Mouse (Mus musculus) lung, embryonic 15.5 days (tissue): ENCODE data around the gene Olfr224. TPM values are rescaled to one million over a fixed set of nuclear protein-coding genes. Genes with fewer than 3 reads are reported as not detected.

Source experiments
- polyA plus RNA-seq: library from polyadenylated mRNA; unstranded; fragments of >200 nt; fragmentation: Nextera tagmentation; extraction: Ambion mirVana; gene quantifications from 2 replicates; pipeline ENCODE4 v1.2.1, GENCODE M21; 2015

The Olfr224 gene
- polyA plus RNA-seq, 1 experiment from 2014 or later: not detected

Other genes starting within 250 kb of the Olfr224 start
- 29.8 and 32.3 TPM in 2 replicates for gene Zfp672, start 240.2 kb downstream of the Olfr224 start, polyA plus RNA-seq
- gene Sh3bp5l, start 239.8 kb downstream of the Olfr224 start, polyA plus RNA-seq: 32.3 and 38.3 TPM in 2 replicates
- 0.40 TPM in 1 of 2 replicates, not detected in the other for gene Lypd8, start 191.5 kb downstream of the Olfr224 start, polyA plus RNA-seq
- not detected in 2 replicates for gene 1810065E05Rik, start 149.4 kb downstream of the Olfr224 start, polyA plus RNA-seq
- not detected in 2 replicates for gene Gm12253, start 138.0 kb downstream of the Olfr224 start, polyA plus RNA-seq
- gene Lypd9, start 117.6 kb downstream of the Olfr224 start, polyA plus RNA-seq: not detected in 2 replicates
- gene Olfr30, start 108.3 kb downstream of the Olfr224 start, polyA plus RNA-seq: not detected in 2 replicates
- gene Olfr332, start 78.0 kb downstream of the Olfr224 start, polyA plus RNA-seq: not detected in 2 replicates
- gene Olfr331, start 68.0 kb downstream of the Olfr224 start, polyA plus RNA-seq: not detected in 2 replicates
- gene Olfr330, start 35.7 kb downstream of the Olfr224 start, polyA plus RNA-seq: not detected in 2 replicates
- not detected in 2 replicates for gene Olfr329-ps, start 24.1 kb downstream of the Olfr224 start, polyA plus RNA-seq
- gene Olfr328, start 14.9 kb downstream of the Olfr224 start, polyA plus RNA-seq: not detected in 2 replicates
- gene Olfr325, start 7.2 kb upstream of the Olfr224 start, polyA plus RNA-seq: not detected in 2 replicates
- gene Olfr324, start 24.6 kb upstream of the Olfr224 start, polyA plus RNA-seq: not detected in 2 replicates
- gene 2210407C18Rik, start 45.5 kb upstream of the Olfr224 start, polyA plus RNA-seq: not detected in 2 replicates
- gene Olfr323, start 59.9 kb upstream of the Olfr224 start, polyA plus RNA-seq: not detected in 2 replicates
- gene Trim58, start 69.9 kb upstream of the Olfr224 start, polyA plus RNA-seq: 0.11 and 0.16 TPM in 2 replicates
- not detected in 2 replicates for gene Olfr322, start 88.2 kb upstream of the Olfr224 start, polyA plus RNA-seq
- not detected in 2 replicates for gene Olfr320, start 110.5 kb upstream of the Olfr224 start, polyA plus RNA-seq
- not detected in 2 replicates for gene Olfr319, start 128.6 kb upstream of the Olfr224 start, polyA plus RNA-seq
- gene Olfr318, start 153.5 kb upstream of the Olfr224 start, polyA plus RNA-seq: not detected in 2 replicates
- gene Olfr317, start 168.7 kb upstream of the Olfr224 start, polyA plus RNA-seq: not detected in 2 replicates
- gene Olfr316, start 182.2 kb upstream of the Olfr224 start, polyA plus RNA-seq: not detected in 2 replicates
- not detected in 2 replicates for gene Olfr315, start 202.6 kb upstream of the Olfr224 start, polyA plus RNA-seq
- not detected in 2 replicates for gene Olfr314, start 212.4 kb upstream of the Olfr224 start, polyA plus RNA-seq
- 4.5 and 5.7 TPM in 2 replicates for gene Fam183b, start 231.4 kb upstream of the Olfr224 start, polyA plus RNA-seq
- not detected in 2 replicates for gene Olfr313, start 244.4 kb upstream of the Olfr224 start, polyA plus RNA-seq